Mouse (Mus musculus): ENCODE data around the gene Irf2bp1. TPM values are rescaled to one million over a fixed set of nuclear protein-coding genes. Genes with fewer than 3 reads are reported as not detected.
A peak's percentile ranks its signal among the peaks of the same experiment; 100 is the strongest.

Irf2bp1 gene
- total and polyA plus RNA-seq, 3 experiments: 4.9 to 12.8 (median 6.6) TPM

- TF ChIP-seq USF1 (IDR thresholded peaks at IDR 0.05; ENCODE audit: low read depth, low read length): no peak
Measured at GRCm38 (mm10) chr7:19016042-19016441, 12.2 kb downstream of the Irf2bp1 start (continued).

GRCm38 (mm10) chr7:19017909-19018308 is 14.1 kb downstream of the Irf2bp1 start:
- H3K9ac ChIP-seq (ENCODE audit: insufficient read depth, low read depth): no peak overlapping the region
- dilution Hi-C loops (cut with MboI; ENCODE audit: extremely low pct_ligation_motif_present, extremely low pct_unique_long_range_greater_than_20kb, low sequenced_read_pairs): no loop called here
- H3K4me1 ChIP-seq (ENCODE audit: control insufficient read depth in 1 of 2, insufficient read depth in 2 of 2): peaks cover 0 to under 1% of the 10 kb centered on the region in 2 experiments; a peak in 2 of 4 replicates
- DNase-seq (ENCODE audit: extremely low read depth): no peak
- no peak overlapping the region for H3K27ac ChIP-seq (ENCODE audit: insufficient read depth, low read depth)
- H3K36me3 ChIP-seq (replicated peaks in 1 of 2; ENCODE audit: control insufficient read depth in 1 of 2, insufficient read depth in 1 of 2, low read length in 1 of 2): no peaks in the 10 kb centered on the region
- in situ Hi-C loops (cut with MboI; ENCODE audit: low pct_ligation_motif_present, low pct_unique_long_range_greater_than_20kb, low sequenced_read_pairs): no loop called here
- H3K27me3 ChIP-seq (replicated peaks): peaks cover 74% of the 10 kb centered on the region
- peak; percentile 79; the same call in 1 of the 2 replicates for TF ChIP-seq MAFK (IDR thresholded peaks at IDR 0.05; ENCODE audit: insufficient replicate concordance, low read length)
- no peak for TF ChIP-seq ZC3H11A (IDR thresholded peaks at IDR 0.05; ENCODE audit: low read depth, low read length)
- H3K79me2 ChIP-seq (replicated peaks; ENCODE audit: control insufficient read depth, extremely low read depth, insufficient read depth, poor library complexity, severe bottlenecking): no peaks in the 10 kb centered on the region
- H3K4me2 ChIP-seq (ENCODE audit: insufficient read depth, low read depth, poor library complexity, severe bottlenecking): no peak overlapping the region
- no peaks in the 10 kb centered on the region for H3K9me3 ChIP-seq (replicated peaks; ENCODE audit: low read length)
- no peak overlapping the region for H3K4me3 ChIP-seq (replicated peaks in 1 of 3; ENCODE audit: low read depth in 2 of 3, low read length in 2 of 3, poor library complexity in 1 of 3)

- H3K4me3 ChIP-seq (replicated peaks in 1 of 3; ENCODE audit: low read depth in 2 of 3, low read length in 2 of 3, poor library complexity in 1 of 3): no peak overlapping the region
- dilution Hi-C loops (cut with MboI; ENCODE audit: extremely low pct_ligation_motif_present, extremely low pct_unique_long_range_greater_than_20kb, low sequenced_read_pairs) (no loop called here), in situ Hi-C loops (cut with MboI; ENCODE audit: low pct_ligation_motif_present, low pct_unique_long_range_greater_than_20kb, low sequenced_read_pairs) (loop anchor here (10.0 kb wide), 1 partner anchor 126 kb away; no protein-coding TSS in a partner anchor)
- peaks cover 6 to 21% of the 10 kb centered on the region in 2 experiments; a peak in 3 of 4 replicates for H3K4me1 ChIP-seq (ENCODE audit: control insufficient read depth in 1 of 2, insufficient read depth in 2 of 2)
- H3K9me3 ChIP-seq (replicated peaks; ENCODE audit: low read length): no peaks in the 10 kb centered on the region
- no peak overlapping the region for H3K4me2 ChIP-seq (ENCODE audit: insufficient read depth, low read depth, poor library complexity, severe bottlenecking)
- H3K36me3 ChIP-seq (replicated peaks in 1 of 2; ENCODE audit: control insufficient read depth in 1 of 2, insufficient read depth in 1 of 2, low read length in 1 of 2): no peaks in the 10 kb centered on the region
- no peak overlapping the region for H3K9ac ChIP-seq (ENCODE audit: insufficient read depth, low read depth)
- H3K79me2 ChIP-seq (replicated peaks; ENCODE audit: control insufficient read depth, extremely low read depth, insufficient read depth, poor library complexity, severe bottlenecking): peaks cover 15% of the 10 kb centered on the region
- TF ChIP-seq NELFE (IDR thresholded peaks at IDR 0.05; ENCODE audit: low read depth, low read length) (no peak), ELF1 (IDR thresholded peaks at IDR 0.05; ENCODE audit: low read depth, low read length) (peak; percentile 26; the same call in 1 of the 2 replicates)
- no peak for DNase-seq (ENCODE audit: extremely low read depth)
- H3K27ac ChIP-seq (ENCODE audit: insufficient read depth, low read depth): no peak overlapping the region
- H3K27me3 ChIP-seq (replicated peaks): peaks cover 60% of the 10 kb centered on the region
Measured at GRCm38 (mm10) chr7:19021048-19021447, 17.2 kb downstream of the Irf2bp1 start.

DNA sequence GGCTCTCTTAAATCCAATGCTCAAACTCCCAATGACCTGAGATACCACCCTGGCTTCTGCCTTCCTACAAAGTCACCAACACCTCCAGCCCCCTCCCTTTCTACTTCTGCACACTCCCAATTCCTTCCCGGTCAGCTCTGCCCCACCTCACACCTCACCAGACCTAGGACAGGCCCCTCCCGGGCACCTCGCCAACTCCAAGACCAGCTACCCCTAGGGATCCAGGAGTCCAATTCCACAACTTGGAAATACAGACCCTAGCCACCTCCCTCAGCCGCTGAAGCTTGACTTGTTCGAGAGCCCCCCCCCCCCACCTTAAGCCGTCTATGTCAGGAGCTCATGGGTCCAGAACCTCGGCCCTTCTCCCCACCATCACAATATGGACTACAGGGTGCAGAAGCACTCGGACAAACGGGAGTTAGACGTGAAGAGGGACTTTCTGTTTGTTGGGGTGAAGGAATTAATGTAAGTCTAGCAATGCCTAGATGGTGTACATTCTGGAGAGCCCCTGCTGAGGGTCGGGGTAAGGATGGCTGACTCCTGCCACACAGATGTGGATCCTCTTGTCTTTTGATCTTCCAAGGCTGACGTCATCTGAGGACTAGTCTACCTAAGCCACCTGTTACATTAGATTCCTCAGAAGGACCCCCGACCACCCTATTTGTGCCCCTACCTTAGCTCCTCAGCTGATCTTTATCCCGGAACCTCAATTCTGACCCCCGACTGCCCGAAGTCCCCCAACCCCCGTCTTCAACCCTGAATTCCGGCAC is 18.5 kb downstream of the Irf2bp1 start:
- in situ Hi-C loops (cut with MboI; ENCODE audit: low pct_ligation_motif_present, low pct_unique_long_range_greater_than_20kb, low sequenced_read_pairs): loop anchor here (10.0 kb wide), 1 partner anchor 128 kb away; no protein-coding TSS in a partner anchor
- Histone ChIP-seq H3K4me3 (replicated peaks in 1 of 3; ENCODE audit: low read depth in 2 of 3, low read length in 2 of 3, poor library complexity in 1 of 3) (no peak overlapping the region), H3K36me3 (replicated peaks in 1 of 2; ENCODE audit: control insufficient read depth in 1 of 2, insufficient read depth in 1 of 2, low read length in 1 of 2) (peaks cover 0 to 3% of the 10 kb centered on the region in 2 experiments)
- no peak for TF ChIP-seq ETS1 (conservative IDR thresholded peaks at IDR 0.05; ENCODE audit: low read depth, low read length)
- no peak for TF ChIP-seq GABPA (IDR thresholded peaks at IDR 0.05; ENCODE audit: insufficient replicate concordance, low read depth, low read length)
- no peak for TF ChIP-seq ZMIZ1 (IDR thresholded peaks at IDR 0.05; ENCODE audit: low read depth, low read length)
- TF ChIP-seq IRF4 (IDR thresholded peaks at IDR 0.05; ENCODE audit: low read depth, low read length): no peak
- TF ChIP-seq E2F4 (IDR thresholded peaks at IDR 0.05; ENCODE audit: insufficient replicate concordance, low read depth, low read length): no peak
- no peak for TF ChIP-seq CTCF (conservative IDR thresholded peaks at IDR 0.05 in 1 of 2, IDR thresholded peaks at IDR 0.05 in 1 of 2; ENCODE audit: low read depth in 2 of 2, low read length in 2 of 2)
- TF ChIP-seq MYC (IDR thresholded peaks at IDR 0.05; ENCODE audit: low read depth, low read length): no peak
- no peak for TF ChIP-seq RCOR1 (conservative IDR thresholded peaks at IDR 0.05; ENCODE audit: low read depth, low read length)
- TF ChIP-seq ZKSCAN1 (IDR thresholded peaks at IDR 0.05; ENCODE audit: borderline replicate concordance, low read depth, low read length): no peak
- TF ChIP-seq JUN (IDR thresholded peaks at IDR 0.05; ENCODE audit: insufficient read depth, low read depth, low read length): no peak
- no peak for TF ChIP-seq USF2 (conservative IDR thresholded peaks at IDR 0.05; ENCODE audit: low read depth, low read length)
- no peak for TF ChIP-seq CHD1 (IDR thresholded peaks at IDR 0.05; ENCODE audit: low read depth, low read length)
- TF ChIP-seq USF1 (IDR thresholded peaks at IDR 0.05; ENCODE audit: low read depth, low read length): no peak
- no peak for TF ChIP-seq EP300 (IDR thresholded peaks at IDR 0.05; ENCODE audit: low read length)
- TF ChIP-seq UBTF (IDR thresholded peaks at IDR 0.05; ENCODE audit: low read depth, low read length): no peak
- TF ChIP-seq MAX (IDR thresholded peaks at IDR 0.05; ENCODE audit: low read length): no peak
- no peak for TF ChIP-seq NELFE (IDR thresholded peaks at IDR 0.05; ENCODE audit: low read depth, low read length)
- TF ChIP-seq NRF1 (IDR thresholded peaks at IDR 0.05; ENCODE audit: low read depth, low read length): no peak

More for the DNA sequence above, 18.5 kb downstream of the Irf2bp1 start:
- Histone ChIP-seq H3K79me2 (replicated peaks; ENCODE audit: control insufficient read depth, extremely low read depth, insufficient read depth, poor library complexity, severe bottlenecking) (peaks cover 27% of the 10 kb centered on the region), H3K9me3 (replicated peaks; ENCODE audit: low read length) (no peaks in the 10 kb centered on the region), H3K4me1 (ENCODE audit: control insufficient read depth in 1 of 2, insufficient read depth in 2 of 2) (peaks cover 9 to 26% of the 10 kb centered on the region in 2 experiments), H3K27ac (ENCODE audit: insufficient read depth, low read depth) (no peak overlapping the region), H3K9ac (ENCODE audit: insufficient read depth, low read depth) (no peak overlapping the region), H3K4me2 (ENCODE audit: insufficient read depth, low read depth, poor library complexity, severe bottlenecking) (no peak overlapping the region), H3K27me3 (replicated peaks) (peaks cover 56% of the 10 kb centered on the region)
- dilution Hi-C loops (cut with MboI; ENCODE audit: extremely low pct_ligation_motif_present, extremely low pct_unique_long_range_greater_than_20kb, low sequenced_read_pairs): no loop called here
- no peak for DNase-seq (ENCODE audit: extremely low read depth)

Data from CH12.LX (cell line).